Mouse (Mus musculus) CD4-positive, CD25-positive, alpha-beta regulatory T cell, adult 2 months (primary cell): ENCODE measurements around the gene Slc12a7.

Experiments
- DNase-seq: peaks from one replicate; pipeline ENCODE4 v3.0.0-alpha.2; 2012; ENCODE audit warnings: low read depth, low spot score

Slc12a7 gene

GRCm38 (mm10) chr13:73714020-73714419 lies 18.9 kb upstream of the Slc12a7 start:
- DNase-seq = peak; percentile 70

DNA sequence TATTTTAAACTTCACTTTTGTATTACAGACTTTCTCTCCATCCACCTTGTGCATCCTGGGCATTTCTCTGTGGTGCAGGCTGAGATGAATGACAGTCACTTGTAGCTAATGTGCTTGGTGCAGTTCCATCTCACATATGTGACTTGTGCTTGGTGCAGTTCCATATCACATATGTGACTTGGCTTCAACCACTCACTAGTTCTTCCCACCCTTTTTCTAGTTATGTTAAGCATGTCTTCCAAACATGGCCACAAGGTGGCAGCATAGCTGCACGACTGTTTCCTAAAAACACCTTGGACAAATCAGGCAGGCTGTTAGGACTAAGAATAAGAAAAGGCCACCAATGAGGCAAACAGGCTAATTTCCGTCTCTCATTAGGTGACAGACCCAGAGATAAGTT lies 14.7 kb upstream of the Slc12a7 start:
- DNase-seq = peak; percentile 92

DNA sequence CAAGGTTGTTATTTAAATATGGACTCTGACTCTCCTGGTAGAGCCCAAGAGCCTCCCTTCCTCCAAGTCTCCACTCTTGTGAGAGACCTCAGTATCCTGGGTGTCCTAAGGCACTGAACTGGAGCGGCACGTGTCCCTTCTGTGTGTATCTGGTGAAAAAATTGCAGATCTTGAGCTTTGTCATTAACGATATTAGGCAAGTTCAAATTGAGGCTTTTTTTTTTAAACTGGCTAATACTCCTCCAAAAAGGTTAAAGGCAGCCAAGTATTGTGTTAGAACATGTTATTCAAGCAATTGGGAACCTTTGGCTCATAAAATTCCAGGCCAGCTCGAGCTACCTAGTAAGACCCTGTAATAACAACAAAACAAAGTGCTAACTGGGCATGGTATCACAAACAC lies 12.7 kb upstream of the Slc12a7 start:
- no peak for DNase-seq

GRCm38 (mm10) chr13:73723081-73723668 lies 9.7 kb upstream of the Slc12a7 start:
- peak; percentile 71 for DNase-seq

- DNase-seq = peak; percentile 78
Measured at GRCm38 (mm10) chr13:73725315-73725714, 7.6 kb upstream of the Slc12a7 start.

- DNase-seq = no peak
Measured at GRCm38 (mm10) chr13:73727621-73728025, 5.3 kb upstream of the Slc12a7 start.

DNA sequence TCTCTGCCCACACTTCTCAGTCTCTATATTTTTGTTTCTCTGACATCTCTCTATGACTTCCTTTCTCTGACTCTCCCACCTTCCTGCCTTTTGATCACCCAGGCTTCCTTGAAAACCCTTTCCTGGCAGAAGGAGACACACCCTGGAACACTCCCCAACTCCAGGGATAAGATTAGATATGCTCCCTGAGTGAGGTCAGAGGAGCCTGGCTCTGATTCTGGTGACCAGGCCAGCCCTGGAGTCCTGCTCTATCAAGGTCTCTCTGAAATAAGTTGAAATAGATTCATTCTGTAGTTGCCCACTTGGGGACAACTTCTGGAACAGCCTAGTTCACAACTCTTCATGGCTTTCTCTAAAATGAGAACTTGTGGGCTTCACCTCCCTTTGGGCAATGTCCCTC lies 4.3 kb upstream of the Slc12a7 start:
- no peak for DNase-seq

DNA sequence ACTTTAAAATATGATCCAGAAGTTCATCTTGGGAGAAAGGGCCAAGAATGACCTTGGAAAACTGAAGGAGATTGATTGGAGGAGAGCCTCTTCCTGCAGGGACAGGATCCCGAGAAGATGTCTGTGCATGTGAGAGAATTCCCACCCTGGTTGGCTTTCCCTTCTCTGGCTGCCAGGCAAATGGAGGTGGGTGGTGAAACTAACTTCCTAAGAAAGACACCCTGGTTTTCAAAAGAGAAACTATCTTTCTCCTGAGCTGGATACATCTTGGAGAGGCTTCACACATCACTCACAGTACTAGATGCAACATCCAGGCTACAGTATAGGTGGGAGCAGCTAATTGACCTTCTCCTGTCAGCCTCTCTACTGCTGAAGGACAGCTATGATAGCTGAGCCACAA lies 2.0 kb upstream of the Slc12a7 start:
- DNase-seq = no peak

GRCm38 (mm10) chr13:73732235-73732634 lies 659 bp upstream of the Slc12a7 start:
- DNase-seq = no peak

DNA sequence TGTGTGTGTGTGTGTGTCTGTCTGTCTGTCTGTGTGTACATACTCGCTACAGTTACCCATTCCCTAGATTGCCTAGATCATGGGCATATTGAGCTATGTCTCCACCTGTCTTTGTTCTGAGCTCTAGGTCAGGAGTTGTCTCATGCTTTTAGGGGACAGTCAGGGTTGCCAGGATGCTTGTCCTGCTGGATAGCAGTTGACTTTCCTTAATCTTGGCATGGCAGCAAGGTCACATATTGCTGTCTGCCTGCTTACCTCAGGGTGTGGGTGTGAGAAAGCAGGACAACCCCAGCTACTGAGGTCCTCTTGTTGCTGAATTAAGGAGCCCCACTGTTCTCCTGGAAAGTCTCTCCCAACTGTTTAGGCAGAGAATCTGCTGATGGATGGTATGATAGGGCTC lies 1.5 kb downstream of the Slc12a7 start:
- DNase-seq = no peak

DNA sequence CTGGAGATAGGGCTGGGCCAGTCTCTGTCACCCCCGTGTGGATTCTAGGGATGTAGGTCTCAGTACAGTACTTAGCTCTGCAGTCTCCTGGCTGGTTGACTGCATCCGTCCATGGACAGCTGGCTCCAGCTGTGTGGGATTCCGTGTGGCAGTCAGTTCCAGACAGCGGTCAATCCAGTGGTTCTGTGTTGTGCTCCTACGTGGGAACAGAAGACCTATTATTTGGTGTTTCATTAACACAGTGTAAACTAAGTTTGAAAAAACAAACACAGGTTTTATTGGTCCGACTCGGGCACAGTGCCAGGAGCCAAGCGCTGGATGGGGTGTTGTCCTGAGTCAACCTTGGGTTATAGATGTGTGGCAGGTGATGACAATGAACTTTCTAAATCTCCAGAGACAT lies 2.4 kb downstream of the Slc12a7 start:
- DNase-seq = no peak

DNA sequence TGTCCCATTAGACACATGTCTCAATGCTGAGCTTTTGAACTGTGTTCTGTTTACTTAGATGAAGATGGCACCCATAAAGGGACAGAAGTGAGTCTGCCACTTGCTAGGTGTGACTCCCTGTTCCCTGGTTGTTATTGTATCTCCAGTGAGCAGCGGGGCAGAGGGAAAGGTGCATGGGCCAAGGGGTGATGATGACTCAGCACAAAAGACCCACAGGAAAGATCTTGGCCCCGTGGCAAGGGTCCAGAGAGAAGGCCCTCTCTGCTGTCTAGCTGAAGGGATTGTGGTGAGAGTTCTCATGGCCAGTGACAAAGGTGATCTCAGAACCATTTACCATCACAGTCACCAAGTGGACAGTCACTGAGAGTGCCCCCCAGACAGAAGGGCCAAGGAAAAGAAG lies 3.0 kb downstream of the Slc12a7 start:
- DNase-seq = no peak

GRCm38 (mm10) chr13:73736943-73737342 lies 4.0 kb downstream of the Slc12a7 start:
- peak; percentile 76 for DNase-seq

GRCm38 (mm10) chr13:73740399-73740944 lies 7.6 kb downstream of the Slc12a7 start:
- peak; percentile 40 for DNase-seq

DNA sequence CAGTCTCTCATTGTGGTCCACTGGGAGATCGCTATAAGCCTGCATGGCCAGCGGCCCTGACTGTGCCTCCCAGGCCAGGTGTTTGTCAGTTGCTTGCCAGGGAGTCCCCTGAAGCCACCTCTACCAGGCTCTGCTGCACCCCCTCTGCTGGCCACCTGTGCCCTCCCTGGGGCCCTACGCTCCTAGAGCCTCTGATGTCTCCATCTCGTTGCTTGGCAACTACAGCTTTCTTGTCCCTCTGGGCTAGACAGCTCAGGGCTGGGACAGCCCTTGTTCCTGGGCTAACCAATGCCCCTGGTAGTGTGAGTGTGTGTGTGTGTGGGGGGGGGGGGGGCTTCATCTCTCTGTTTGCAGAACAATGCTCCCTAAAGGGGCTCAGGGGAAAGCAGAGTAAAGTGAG lies 10.1 kb downstream of the Slc12a7 start:
- DNase-seq = no peak

DNA sequence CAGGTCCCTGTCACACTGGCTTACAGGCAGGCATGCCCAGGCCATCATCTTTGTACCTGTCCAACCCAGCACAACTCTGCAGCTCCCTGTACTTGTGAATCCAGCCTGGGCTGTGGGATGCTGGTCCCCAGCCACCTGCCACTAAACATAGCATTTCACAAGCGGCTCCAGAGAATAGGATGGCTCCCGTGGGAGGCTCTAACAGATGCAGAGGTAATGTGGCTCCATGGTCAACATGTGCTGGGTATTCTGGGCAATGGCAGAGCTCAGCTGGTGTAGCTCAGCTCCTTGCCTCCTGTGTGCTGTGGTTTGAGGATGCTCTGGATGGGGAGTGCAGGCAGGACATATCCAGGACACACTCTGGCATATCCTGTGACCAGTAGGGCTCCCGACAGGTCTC lies 10.8 kb downstream of the Slc12a7 start:
- DNase-seq = no peak

DNA sequence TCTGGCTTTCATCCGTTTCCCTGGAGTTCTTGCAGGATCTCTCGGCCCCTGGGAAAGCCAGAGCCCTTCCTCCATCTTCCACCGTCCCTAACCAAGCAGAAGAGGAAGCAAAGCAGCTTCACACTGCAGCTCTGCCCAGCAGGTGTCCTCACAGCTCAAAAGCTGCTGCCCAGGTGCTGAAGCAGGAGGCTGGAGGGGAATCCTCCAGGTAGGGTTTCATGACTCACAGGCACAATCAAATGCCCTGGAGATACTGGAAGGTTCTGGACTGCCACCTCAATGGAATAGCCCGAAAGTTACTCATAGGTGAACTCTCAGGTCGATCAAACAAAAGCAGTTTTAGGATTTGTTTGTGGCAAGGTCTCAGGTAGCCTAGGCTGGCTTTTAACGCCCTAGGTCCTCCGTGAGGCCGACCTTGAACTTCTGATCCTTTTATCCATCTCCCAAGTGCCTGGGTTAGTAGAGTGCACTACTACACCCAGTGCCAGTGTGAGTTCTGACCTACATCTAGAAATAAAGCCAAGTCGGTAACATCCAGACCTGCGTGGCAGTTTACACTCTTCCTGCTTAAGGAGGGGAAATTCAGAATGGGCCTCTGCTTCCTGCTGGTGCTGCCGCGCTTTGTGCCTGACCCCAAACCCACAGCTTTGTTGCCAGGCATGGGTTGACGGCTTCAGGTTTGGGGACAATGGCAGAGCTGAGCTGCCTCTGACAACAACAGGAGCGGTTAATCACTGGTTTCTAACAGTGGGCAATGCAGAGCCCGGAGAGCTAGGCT lies 16.0 kb downstream of the Slc12a7 start:
- peak; percentile 73 for DNase-seq

- DNase-seq = no peak
Measured at GRCm38 (mm10) chr13:73750435-73750834, 17.5 kb downstream of the Slc12a7 start.

- DNase-seq = no peak
Measured at GRCm38 (mm10) chr13:73751284-73751683, 18.4 kb downstream of the Slc12a7 start.

- no peak for DNase-seq
Measured at GRCm38 (mm10) chr13:73755809-73756208, 22.9 kb downstream of the Slc12a7 start.

DNA sequence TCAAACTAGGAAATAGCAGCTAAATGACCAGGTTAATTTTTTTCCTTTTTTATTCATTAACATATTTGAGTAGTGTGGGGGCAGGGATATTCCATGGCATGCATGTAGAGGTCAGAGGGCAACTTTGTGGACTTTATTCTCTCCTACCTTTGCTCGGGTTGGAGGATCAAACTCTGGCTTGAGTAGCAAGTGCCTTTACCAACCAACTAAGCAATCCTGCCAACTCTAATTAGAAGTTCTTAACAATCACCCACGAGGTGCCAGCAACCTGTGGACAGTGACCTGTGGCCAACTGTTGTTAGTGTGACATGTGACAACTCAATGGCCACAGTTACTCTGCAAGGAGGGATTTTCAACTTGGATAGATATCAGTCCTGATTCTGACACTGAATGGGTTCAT lies 24.0 kb downstream of the Slc12a7 start:
- no peak for DNase-seq

DNA sequence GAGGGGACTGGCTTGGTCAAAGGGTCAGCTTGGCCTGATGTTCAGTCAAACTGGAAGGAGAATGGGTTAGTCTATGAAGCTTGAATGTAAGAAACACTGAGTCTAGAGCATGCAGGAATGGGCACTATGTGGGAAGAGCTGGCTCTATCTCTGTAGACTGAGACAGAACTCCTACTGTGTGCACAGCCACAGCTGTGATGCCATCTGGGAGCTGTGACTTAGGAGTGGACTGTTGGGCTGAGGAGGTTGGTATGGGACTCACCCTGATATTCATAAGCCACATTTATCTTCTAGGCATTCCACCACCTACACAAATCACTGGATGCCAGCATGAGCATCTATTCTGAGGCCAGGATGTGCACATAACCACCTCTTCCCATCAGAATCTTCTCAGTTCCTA lies 24.5 kb downstream of the Slc12a7 start:
- DNase-seq = no peak

- no peak for DNase-seq
Measured at GRCm38 (mm10) chr13:73759596-73759995, 26.7 kb downstream of the Slc12a7 start.
